Mouse (Mus musculus) midbrain, embryonic 15.5 days (tissue): ENCODE measurements around the gene Vps45. TPM values are rescaled to one million over a fixed set of nuclear protein-coding genes. Genes with fewer than 3 reads are reported as not detected.
"Not testable (repeated sequence)": the region's sequence is repeated elsewhere in the genome, so short reads cannot be mapped to it uniquely, and the experiment has no call there.

ENCODE experiments used
- ATAC-seq: fragments of 200-750 bp; cut with Nextera tagmentation; replicated peaks from 2 replicates; pipeline ENCODE4 v1.8.0; 2017; ENCODE audit warnings: moderate TSS enrichment
- H3K27ac ChIP-seq: fragments of 300-500 bp; sonication (generic); 2 replicates; pipeline ENCODE4 v1.5.1; 2015; ENCODE audit warnings: mild to moderate bottlenecking, inconsistent platforms
- H3K27me3 ChIP-seq: fragments of 300-500 bp; sonication (generic); replicated peaks from 2 replicates; pipeline ENCODE4 v1.6.1; 2015; ENCODE audit warnings: inconsistent platforms
- H3K36me3 ChIP-seq: fragments of 300-500 bp; sonication (generic); replicated peaks from 2 replicates; pipeline ENCODE4 v1.6.1; 2015; ENCODE audit warnings: inconsistent platforms
- H3K4me1 ChIP-seq: fragments of 300-500 bp; sonication (generic); 2 replicates; pipeline ENCODE4 v1.6.1; 2015; ENCODE audit warnings: inconsistent platforms
- H3K4me2 ChIP-seq: fragments of 300-500 bp; sonication (generic); 2 replicates; pipeline ENCODE4 v1.6.1; 2015; ENCODE audit warnings: inconsistent platforms, mild to moderate bottlenecking, moderate library complexity
- H3K4me3 ChIP-seq: fragments of 300-500 bp; sonication (generic); 2 replicates; pipeline ENCODE4 v1.5.1; 2015; ENCODE audit warnings: mild to moderate bottlenecking, inconsistent platforms
- H3K9ac ChIP-seq: fragments of 300-500 bp; sonication (generic); 2 replicates; pipeline ENCODE4 v1.6.1; 2015; ENCODE audit warnings: mild to moderate bottlenecking, inconsistent platforms
- H3K9me3 ChIP-seq: fragments of 300-500 bp; sonication (generic); 2 replicates; pipeline ENCODE4 v1.6.1; 2016; ENCODE audit warnings: inconsistent platforms
- WGBS: fragments of 180-500 bp; shearing (Covaris S2); methylation state at CpG from one replicate; pipeline ENCODE4 v1.1.7; 2015; ENCODE audit warnings: mixed read lengths; 5-methylcytosine and 5-hydroxymethylcytosine counted together
- polyA plus RNA-seq: library from polyadenylated mRNA; unstranded; fragments of >200 nt; fragmentation: Nextera tagmentation; extraction: Ambion mirVana; gene quantifications from 2 replicates; pipeline ENCODE4 v1.2.1, GENCODE M21; 2015

Gene Vps45
- polyA plus RNA-seq, 1 experiment from 2014 or later = 65.6 TPM

GRCm38 (mm10) chr3:95977587-95977986 lies 80.7 kb downstream of the Vps45 start:
- H3K9me3 ChIP-seq, H3K27me3 ChIP-seq, H3K9ac ChIP-seq, H3K36me3 ChIP-seq, ATAC-seq, H3K27ac ChIP-seq, H3K4me1 ChIP-seq, H3K4me2 ChIP-seq, H3K4me3 ChIP-seq: not testable (repeated sequence)
- 95% methylated on average over 7 of the region's 7 CpGs for WGBS

- no peaks in the 10 kb centered on the region for H3K9me3 ChIP-seq
- no peak overlapping the region for H3K9ac ChIP-seq
- no peak overlapping the region for H3K4me3 ChIP-seq
- 0 out of 2 replicates have a peak, but pooled peaks cover 4% of the 10 kb centered on the region for H3K27me3 ChIP-seq
- WGBS = 51% methylated on average over 3 of the region's 3 CpGs
- no peak overlapping the region for H3K27ac ChIP-seq
- ATAC-seq = no peak
- no peak overlapping the region for H3K4me2 ChIP-seq
- peaks cover 10% of the 10 kb centered on the region for H3K4me1 ChIP-seq
- no peaks in the 10 kb centered on the region for H3K36me3 ChIP-seq
Measured at GRCm38 (mm10) chr3:95977079-95977478, 81.2 kb downstream of the Vps45 start.

- Histone ChIP-seq H3K27me3 (peaks cover 4% of the 10 kb centered on the region; the same call in 1 of the 2 replicates), H3K4me2 (peak overlapping the region; percentile 71), H3K9ac (peak overlapping the region; percentile 42), H3K4me3 (peak overlapping the region; percentile 31), H3K4me1 (peaks cover 10% of the 10 kb centered on the region), H3K36me3 (no peaks in the 10 kb centered on the region), H3K27ac (peak overlapping the region; percentile 70), H3K9me3 (no peaks in the 10 kb centered on the region)
- ATAC-seq = peak; percentile 86
- 3% methylated on average over 34 of the region's 34 CpGs for WGBS
Measured at GRCm38 (mm10) chr3:95972873-95973634, 85.2 kb downstream of the Vps45 start.

DNA sequence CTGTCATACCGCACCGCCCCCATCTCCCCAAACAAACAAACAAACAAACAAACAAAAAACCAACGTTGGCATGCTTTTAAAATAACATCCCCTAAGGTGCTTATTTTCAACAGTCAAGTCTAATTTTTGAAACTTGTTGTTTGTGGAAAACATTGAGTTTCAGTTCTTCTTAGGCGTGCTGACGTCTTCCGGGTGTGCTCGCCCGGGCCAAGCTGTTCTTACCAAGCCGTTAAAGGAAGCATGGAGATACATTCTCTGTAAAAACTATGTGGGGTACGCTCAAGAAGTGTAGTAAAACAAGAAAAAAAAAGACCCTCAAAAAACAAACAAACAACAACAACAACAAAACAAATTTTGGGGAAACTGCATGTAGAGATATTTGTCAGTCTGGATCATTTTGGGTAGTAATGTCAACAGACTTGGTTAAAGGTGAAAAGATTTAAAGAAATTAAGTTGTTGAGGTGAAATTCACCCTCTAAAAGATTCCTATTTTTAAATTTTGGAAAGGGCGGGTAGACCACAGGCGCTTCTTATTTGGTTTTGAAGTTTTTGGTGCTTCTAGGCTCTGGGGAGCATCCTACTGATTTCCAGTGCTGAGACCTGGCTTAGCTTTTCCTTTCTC lies 85.9 kb downstream of the Vps45 start:
- WGBS = 73% methylated on average over 12 of the region's 12 CpGs
- ATAC-seq = no peak
- peak overlapping the region; percentile 70 for H3K27ac ChIP-seq
- H3K4me3 ChIP-seq = peak overlapping the region; percentile 31
- H3K36me3 ChIP-seq = no peaks in the 10 kb centered on the region
- peaks cover 10% of the 10 kb centered on the region for H3K4me1 ChIP-seq
- no peak overlapping the region; the same call in 1 of the 2 replicates for H3K9ac ChIP-seq
- peak overlapping the region; percentile 71 for H3K4me2 ChIP-seq
- peaks cover 4% of the 10 kb centered on the region; the same call in 1 of the 2 replicates for H3K27me3 ChIP-seq
- no peaks in the 10 kb centered on the region for H3K9me3 ChIP-seq

GRCm38 (mm10) chr3:95970661-95971060 lies 87.6 kb downstream of the Vps45 start:
- H3K4me1 ChIP-seq = peaks cover 14% of the 10 kb centered on the region
- not testable (repeated sequence) for H3K27me3 ChIP-seq, H3K9ac ChIP-seq, H3K4me3 ChIP-seq, H3K27ac ChIP-seq, ATAC-seq, H3K9me3 ChIP-seq, H3K4me2 ChIP-seq, H3K36me3 ChIP-seq
- WGBS = 50% methylated on average over 7 of the region's 7 CpGs

GRCm38 (mm10) chr3:95969277-95969676 lies 89.0 kb downstream of the Vps45 start:
- 87% methylated on average over 1 of the region's 1 CpGs for WGBS
- peaks cover 14% of the 10 kb centered on the region for H3K4me1 ChIP-seq
- ATAC-seq = no peak
- no peak overlapping the region for H3K4me3 ChIP-seq
- no peak overlapping the region for H3K27ac ChIP-seq
- H3K9me3 ChIP-seq = no peaks in the 10 kb centered on the region
- H3K4me2 ChIP-seq = no peak overlapping the region
- no peak overlapping the region for H3K9ac ChIP-seq
- H3K36me3 ChIP-seq = no peaks in the 10 kb centered on the region
- peaks cover 4% of the 10 kb centered on the region; the same call in 1 of the 2 replicates for H3K27me3 ChIP-seq

DNA sequence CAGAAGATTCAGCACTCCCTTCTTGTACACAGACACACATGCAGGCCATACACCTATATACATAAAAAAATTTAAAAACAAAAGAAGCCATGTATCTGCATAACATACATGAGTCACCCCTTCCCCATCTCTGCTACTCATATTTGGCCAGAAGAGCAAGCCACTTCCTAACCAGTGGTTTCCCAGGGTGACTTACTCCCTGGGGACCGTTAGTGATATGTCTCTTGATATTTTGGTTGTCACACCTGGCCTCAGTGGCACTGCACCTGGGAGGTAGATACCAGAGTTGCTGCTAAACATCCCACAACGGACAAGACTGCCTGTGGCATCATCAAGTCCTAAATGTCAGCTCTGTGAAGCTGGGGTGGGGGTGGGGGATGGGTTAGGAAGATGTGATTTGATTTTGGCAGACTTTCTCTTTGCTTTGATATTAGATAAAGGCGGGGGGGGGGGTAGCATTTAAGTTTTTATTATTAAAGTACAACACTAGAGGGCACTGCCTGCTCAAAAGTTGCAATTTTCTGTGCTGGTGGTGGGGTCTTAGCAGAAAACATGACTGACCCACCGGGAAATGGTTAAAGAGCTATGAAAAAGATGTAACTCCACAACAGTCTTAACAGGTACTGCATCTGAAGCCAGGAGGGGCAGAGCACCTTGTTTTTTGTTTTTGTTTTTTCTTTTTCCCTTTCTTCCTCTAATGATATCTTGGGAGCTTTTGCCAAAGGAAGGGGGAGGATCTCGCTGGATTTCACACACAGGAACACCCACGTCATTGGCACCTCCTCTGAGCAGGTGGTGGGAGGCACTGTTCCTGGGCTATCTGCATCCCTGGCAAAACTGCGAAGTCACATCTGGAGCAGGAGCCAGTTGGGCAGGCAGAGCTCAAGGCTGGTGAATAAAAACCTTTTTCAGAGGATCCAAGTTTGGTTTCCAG lies 92.5 kb downstream of the Vps45 start:
- Histone ChIP-seq H3K36me3 (no peaks in the 10 kb centered on the region), H3K4me3 (peak overlapping the region; percentile 22), H3K9ac (0 out of 2 replicates have a peak overlapping the region, but pooled peaks have one; percentile 13), H3K4me2 (peak overlapping the region; percentile 45), H3K9me3 (no peaks in the 10 kb centered on the region), H3K27ac (no peak overlapping the region), H3K27me3 (no peaks in the 10 kb centered on the region), H3K4me1 (peaks cover 4% of the 10 kb centered on the region)
- ATAC-seq = peak; percentile 69; the same call in 1 of the 2 replicates
- WGBS = 13% methylated on average over 7 of the region's 7 CpGs

- Histone ChIP-seq H3K9ac (no peak overlapping the region), H3K4me1 (peaks cover 4% of the 10 kb centered on the region), H3K9me3 (no peaks in the 10 kb centered on the region), H3K4me3 (no peak overlapping the region), H3K36me3 (no peaks in the 10 kb centered on the region), H3K27me3 (no peaks in the 10 kb centered on the region), H3K27ac (no peak overlapping the region), H3K4me2 (no peak overlapping the region)
- 45% methylated on average over 4 of the region's 4 CpGs for WGBS
- no peak for ATAC-seq
Measured at GRCm38 (mm10) chr3:95963681-95964080, 94.6 kb downstream of the Vps45 start.

- Histone ChIP-seq H3K9ac (no peak overlapping the region), H3K27me3 (no peaks in the 10 kb centered on the region)
- no peak for ATAC-seq
Measured at GRCm38 (mm10) chr3:95963230-95963629, 95.0 kb downstream of the Vps45 start.

DNA sequence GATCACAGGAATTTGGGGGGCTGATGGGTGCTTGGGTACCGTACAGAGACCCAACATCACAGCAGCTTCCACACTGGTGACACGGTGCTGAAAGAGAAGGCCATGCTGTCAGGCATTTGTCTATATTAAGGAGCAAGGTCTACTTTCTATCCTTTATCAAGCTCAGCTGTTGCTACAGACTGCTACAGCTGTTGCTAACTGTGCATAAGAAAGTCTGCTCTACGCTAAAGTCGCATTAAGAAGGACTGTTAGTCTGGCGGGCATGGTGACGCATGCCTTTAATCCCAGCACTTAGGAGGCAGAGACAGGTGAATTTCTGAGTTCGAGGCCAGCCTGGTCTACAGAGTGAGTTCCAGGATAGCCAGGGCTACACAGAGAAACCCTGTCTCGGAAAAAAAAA lies 96.1 kb downstream of the Vps45 start:
- not testable (repeated sequence) for H3K36me3 ChIP-seq, H3K9ac ChIP-seq, H3K4me1 ChIP-seq, H3K9me3 ChIP-seq, H3K27ac ChIP-seq, ATAC-seq, H3K4me2 ChIP-seq, H3K27me3 ChIP-seq, H3K4me3 ChIP-seq
- 83% methylated on average over 8 of the region's 8 CpGs for WGBS

More at GRCm38 (mm10) chr3:95963230-95963629, 95.0 kb downstream of the Vps45 start:
- no peaks in the 10 kb centered on the region for H3K36me3 ChIP-seq
- H3K4me3 ChIP-seq = no peak overlapping the region
- H3K27ac ChIP-seq = no peak overlapping the region
- 30% methylated on average over 2 of the region's 2 CpGs for WGBS
- H3K4me2 ChIP-seq = no peak overlapping the region
- H3K4me1 ChIP-seq = peaks cover 4% of the 10 kb centered on the region
- no peaks in the 10 kb centered on the region for H3K9me3 ChIP-seq

- Histone ChIP-seq H3K36me3 (no peaks in the 10 kb centered on the region), H3K9ac (no peak overlapping the region), H3K27me3 (no peaks in the 10 kb centered on the region), H3K27ac (no peak overlapping the region), H3K4me2 (no peak overlapping the region), H3K4me3 (no peak overlapping the region), H3K9me3 (no peaks in the 10 kb centered on the region), H3K4me1 (no peaks in the 10 kb centered on the region)
- ATAC-seq = no peak
- WGBS = 89% methylated on average over 1 of the region's 1 CpGs
Measured at GRCm38 (mm10) chr3:95959807-95960206, 98.5 kb downstream of the Vps45 start.

GRCm38 (mm10) chr3:95959082-95959481 lies 99.2 kb downstream of the Vps45 start:
- Histone ChIP-seq H3K27ac (no peak overlapping the region), H3K36me3 (no peaks in the 10 kb centered on the region), H3K9me3 (no peaks in the 10 kb centered on the region), H3K27me3 (no peaks in the 10 kb centered on the region), H3K9ac (no peak overlapping the region), H3K4me1 (no peaks in the 10 kb centered on the region), H3K4me2 (no peak overlapping the region), H3K4me3 (no peak overlapping the region)
- 81% methylated on average over 5 of the region's 5 CpGs for WGBS
- no peak for ATAC-seq
